Mouse (Mus musculus): ENCODE measurements around the gene F2rl1. TPM values are rescaled to one million over a fixed set of nuclear protein-coding genes. Genes with fewer than 3 reads are reported as not detected.

Gene F2rl1
- total and polyA plus RNA-seq, 3 experiments, result 0.06 TPM; not detected in 2

DNA sequence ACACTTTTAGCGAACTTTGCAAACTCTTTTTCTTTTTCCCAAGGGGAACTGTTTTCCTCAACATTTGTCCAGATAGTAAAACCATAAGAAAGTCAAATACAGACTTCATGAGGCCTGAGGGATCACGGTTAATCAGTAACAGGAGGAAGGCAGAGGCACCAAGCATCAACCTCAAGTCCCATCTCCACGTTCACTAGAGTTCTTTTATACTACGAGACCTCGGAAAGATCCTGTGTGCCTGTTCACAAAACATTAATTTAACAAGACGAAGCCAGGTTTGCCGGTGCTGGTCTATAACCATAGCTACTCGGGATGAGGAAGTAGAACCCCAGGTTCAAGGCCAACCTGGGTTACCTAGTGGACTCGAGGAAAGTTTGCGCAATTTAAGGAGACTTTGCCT is 2.9 kb downstream of the F2rl1 start:
- H3K27me3 ChIP-seq (ENCODE audit: control insufficient read depth in 1 of 2, insufficient read depth in 2 of 2, low read length in 2 of 2), result no peaks in the 10 kb centered on the region

DNA sequence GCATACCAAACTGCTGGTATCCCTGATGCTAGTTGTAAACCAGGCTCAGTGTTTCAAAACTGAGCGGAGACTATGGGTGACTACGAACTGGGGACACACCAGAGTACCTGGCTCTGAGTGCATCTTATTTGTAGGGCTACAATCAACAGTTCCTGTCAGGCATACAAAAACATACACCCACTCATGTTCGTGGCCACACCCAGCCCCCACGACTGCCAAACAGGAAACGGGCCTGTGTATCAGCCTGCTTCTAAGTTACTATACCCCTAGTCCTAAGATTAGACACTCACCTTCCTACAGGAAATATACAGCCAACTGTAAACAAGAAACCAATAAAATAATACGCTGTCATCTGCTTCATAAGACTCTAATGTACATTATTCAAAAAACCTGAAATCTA is 4.0 kb downstream of the F2rl1 start:
- Histone ChIP-seq H3K27ac (ENCODE audit: control insufficient read depth, low read depth, low read length) (no peak overlapping the region), H3K9ac (ENCODE audit: control insufficient read depth, low read depth, low read length, poor library complexity, severe bottlenecking) (no peak overlapping the region), H3K9me3 (replicated peaks; ENCODE audit: insufficient read depth, low read length) (no peaks in the 10 kb centered on the region), H3K4me3 (ENCODE audit: control insufficient read depth in 1 of 2, insufficient read depth in 1 of 2, low read depth in 2 of 2, low read length in 2 of 2) (no peak overlapping the region), H3K27me3 (ENCODE audit: control insufficient read depth in 1 of 2, insufficient read depth in 2 of 2, low read length in 2 of 2) (no peaks in the 10 kb centered on the region), H3K79me2 (ENCODE audit: control insufficient read depth, insufficient read depth, low read length, poor library complexity) (no peaks in the 10 kb centered on the region), H3K4me1 (ENCODE audit: control insufficient read depth in 1 of 2, insufficient read depth in 2 of 2, low read length in 2 of 2) (no peaks in the 10 kb centered on the region; a peak in 1 of 4 replicates), H3K36me3 (ENCODE audit: control insufficient read depth in 1 of 2, insufficient read depth in 2 of 2, low read length in 2 of 2) (no peaks in the 10 kb centered on the region)
- DNase-seq (ENCODE audit: low read depth, low spot score), result no peak
- TF ChIP-seq ZNF384 (IDR thresholded peaks at IDR 0.05; ENCODE audit: low read depth, low read length), result no peak
- TF ChIP-seq NELFE (IDR thresholded peaks at IDR 0.05; ENCODE audit: low read depth, low read length), result no peak
- no peak for TF ChIP-seq MYC (IDR thresholded peaks at IDR 0.05; ENCODE audit: low read depth, low read length)
- TF ChIP-seq SIN3A (IDR thresholded peaks at IDR 0.05; ENCODE audit: low read length), result no peak
- TF ChIP-seq MAZ (IDR thresholded peaks at IDR 0.05; ENCODE audit: low read depth, low read length), result no peak
- TF ChIP-seq TAL1 (IDR thresholded peaks at IDR 0.05; ENCODE audit: low read length), result no peak
- TF ChIP-seq ZC3H11A (IDR thresholded peaks at IDR 0.05; ENCODE audit: low read depth, low read length), result no peak
- TF ChIP-seq GATA1 (IDR thresholded peaks at IDR 0.05; ENCODE audit: low read depth, low read length), result no peak
- TF ChIP-seq ZKSCAN1 (IDR thresholded peaks at IDR 0.05; ENCODE audit: low read depth, low read length), result no peak
- TF ChIP-seq MXI1 (IDR thresholded peaks at IDR 0.05; ENCODE audit: low read depth, low read length), result no peak
- no peak for TF ChIP-seq MAFK (IDR thresholded peaks at IDR 0.05; ENCODE audit: borderline replicate concordance, low read depth, low read length)
- TF ChIP-seq ELF1 (IDR thresholded peaks at IDR 0.05; ENCODE audit: low read depth, low read length), result no peak
- no peak for TF ChIP-seq EP300 (IDR thresholded peaks at IDR 0.05; ENCODE audit: low read depth in 1 of 2, low read length in 2 of 2)
- no peak for TF ChIP-seq POLR2AphosphoS5 (IDR thresholded peaks at IDR 0.05; ENCODE audit: borderline replicate concordance, low read depth, low read length)
- no peak for TF ChIP-seq CHD1 (IDR thresholded peaks at IDR 0.05; ENCODE audit: low read depth, low read length)

More for the DNA sequence above, 2.9 kb downstream of the F2rl1 start:
- Histone ChIP-seq H3K36me3 (ENCODE audit: control insufficient read depth in 1 of 2, insufficient read depth in 2 of 2, low read length in 2 of 2) (no peaks in the 10 kb centered on the region), H3K27ac (ENCODE audit: control insufficient read depth, low read depth, low read length) (no peak overlapping the region), H3K4me1 (ENCODE audit: control insufficient read depth in 1 of 2, insufficient read depth in 2 of 2, low read length in 2 of 2) (no peaks in the 10 kb centered on the region; a peak in 1 of 4 replicates), H3K9ac (ENCODE audit: control insufficient read depth, low read depth, low read length, poor library complexity, severe bottlenecking) (no peak overlapping the region), H3K9me3 (replicated peaks; ENCODE audit: insufficient read depth, low read length) (no peaks in the 10 kb centered on the region), H3K4me3 (ENCODE audit: control insufficient read depth in 1 of 2, insufficient read depth in 1 of 2, low read depth in 2 of 2, low read length in 2 of 2) (no peak overlapping the region), H3K79me2 (ENCODE audit: control insufficient read depth, insufficient read depth, low read length, poor library complexity) (no peaks in the 10 kb centered on the region)
- no peak for DNase-seq (ENCODE audit: low read depth, low spot score)
- no peak for TF ChIP-seq KAT2A (conservative IDR thresholded peaks at IDR 0.05; ENCODE audit: low read depth, low read length)
- TF ChIP-seq ZKSCAN1 (IDR thresholded peaks at IDR 0.05; ENCODE audit: low read depth, low read length), result no peak
- no peak for TF ChIP-seq MYB (IDR thresholded peaks at IDR 0.05; ENCODE audit: low read depth, low read length)
- TF ChIP-seq TCF12 (IDR thresholded peaks at IDR 0.05; ENCODE audit: low read depth, low read length), result no peak
- no peak for TF ChIP-seq ZNF384 (IDR thresholded peaks at IDR 0.05; ENCODE audit: low read depth, low read length)
- no peak for TF ChIP-seq NRF1 (IDR thresholded peaks at IDR 0.05; ENCODE audit: insufficient read depth, low read depth, low read length, poor library complexity, severe bottlenecking)
- no peak for TF ChIP-seq POLR2AphosphoS2 (IDR thresholded peaks at IDR 0.05; ENCODE audit: low read length)
- TF ChIP-seq ETS1 (IDR thresholded peaks at IDR 0.05; ENCODE audit: low read depth, low read length), result no peak
- TF ChIP-seq EP300 (IDR thresholded peaks at IDR 0.05; ENCODE audit: low read depth in 1 of 2, low read length in 2 of 2), result no peak
- TF ChIP-seq MXI1 (IDR thresholded peaks at IDR 0.05; ENCODE audit: low read depth, low read length), result no peak
- TF ChIP-seq HCFC1 (IDR thresholded peaks at IDR 0.05; ENCODE audit: low read depth, low read length), result no peak
- no peak for TF ChIP-seq ZC3H11A (IDR thresholded peaks at IDR 0.05; ENCODE audit: low read depth, low read length)
- no peak for TF ChIP-seq SMC3 (IDR thresholded peaks at IDR 0.05; ENCODE audit: low read depth, low read length)
- no peak for TF ChIP-seq JUND (IDR thresholded peaks at IDR 0.05; ENCODE audit: low read depth, low read length)
- TF ChIP-seq RCOR1 (IDR thresholded peaks at IDR 0.05; ENCODE audit: low read depth, low read length), result no peak
- TF ChIP-seq USF2 (IDR thresholded peaks at IDR 0.05; ENCODE audit: borderline replicate concordance in 1 of 2, insufficient read depth in 1 of 2, low read depth in 1 of 2, low read length in 2 of 2), result no peak
- TF ChIP-seq USF1 (IDR thresholded peaks at IDR 0.05; ENCODE audit: low read depth, low read length), result no peak

Measured in MEL (cell line).